Mouse (Mus musculus): ENCODE results near the gene 1700006A11Rik.

DNA sequence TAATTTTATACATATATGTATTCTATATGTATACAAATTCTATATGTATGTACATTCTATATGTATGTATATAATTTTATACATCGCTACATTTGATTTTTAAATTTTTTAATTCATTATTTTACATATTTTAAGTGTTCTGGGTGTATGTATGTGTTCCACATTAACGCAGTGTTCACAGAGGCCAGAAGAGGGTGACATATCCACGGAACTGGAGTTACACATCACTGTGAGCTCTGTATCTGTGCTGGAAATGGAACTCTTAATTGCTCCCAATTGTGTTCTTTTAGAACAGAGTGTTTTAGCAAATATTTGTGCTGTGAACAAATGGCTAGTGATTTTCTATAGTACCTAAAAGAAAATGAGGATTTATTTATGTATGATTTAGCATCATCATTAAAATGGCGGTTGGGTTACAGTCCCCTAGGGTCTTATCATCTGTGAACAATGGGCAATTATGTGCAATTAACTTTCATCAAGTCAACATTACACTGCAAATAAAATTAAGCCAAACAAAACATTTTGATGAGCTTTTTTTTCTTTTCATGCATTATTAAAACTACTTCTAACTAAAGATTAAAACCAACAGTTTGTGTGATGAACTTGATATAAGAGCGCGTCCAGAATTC is 40.4 kb upstream of the 1700006A11Rik start:
- TF ChIP-seq POLR2A (IDR thresholded peaks at IDR 0.05; ENCODE audit: insufficient read depth, low read length) (no peak), CTCF (IDR thresholded peaks at IDR 0.05; ENCODE audit: low read depth, low read length) (no peak), EP300 (IDR thresholded peaks at IDR 0.05; ENCODE audit: insufficient read depth, low read depth, low read length) (no peak)

Measured in ES-Bruce4 (cell line).